In the genomic region with DNA sequence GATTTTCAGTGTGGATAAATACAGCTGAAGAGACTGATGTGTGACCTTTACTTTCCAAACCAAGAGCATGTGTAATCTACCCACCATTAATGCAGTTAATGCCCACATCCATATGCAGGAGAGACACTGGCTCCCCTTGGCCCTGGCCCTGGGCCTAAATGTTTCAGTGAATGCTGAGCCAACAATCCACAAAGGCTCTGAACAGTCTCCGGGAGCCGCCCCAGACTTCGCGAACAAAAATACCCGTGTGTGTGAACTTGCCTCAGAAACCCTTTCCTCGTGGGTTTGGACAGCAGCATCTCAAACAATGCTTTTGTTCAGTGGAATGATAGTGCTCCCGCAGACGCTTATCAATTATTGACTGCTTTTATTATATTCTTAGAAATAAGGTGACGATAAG, we compare ENCODE assay signal across 12 mouse cellular contexts.
A peak's percentile ranks its signal among the peaks of the same experiment; 100 is the strongest.
DNase-seq lines count a peak whose midpoint lies in the region; ATAC-seq and TF ChIP-seq lines count a peak whose summit lies in the region.
"Had no signal": no experiment of that assay in that cellular context is flagged by ENCODE, and none has a peak within 500 bp of the region (broad histone marks: within the 10 kb centered on the region; RNA-seq: fewer than 3 reads in every experiment).

No protein-coding gene starts in this region.

- WGBS in cerebellum, adult 2 months: 28% methylated on average over 9 of the region's 9 CpGs
- WGBS in forebrain, embryonic 12.5 days: 19% methylated on average over 9 of the region's 9 CpGs
- WGBS in limb, embryonic 13.5 days: 17% methylated on average over 9 of the region's 9 CpGs
- WGBS in kidney, embryonic 14.5 days: 60% methylated on average over 9 of the region's 9 CpGs

- H3K27ac ChIP-seq in cerebellum, adult 2 months (ENCODE audit: insufficient read depth, low read length): no peak overlapping the region
- H3K27ac ChIP-seq in forebrain, embryonic 12.5 days: peak overlapping the region; percentile 66
- H3K27ac ChIP-seq in limb, embryonic 13.5 days: no peak overlapping the region
- H3K27ac ChIP-seq in kidney, embryonic 14.5 days (ENCODE audit: low read depth, low read length): no peak overlapping the region
- H3K27ac ChIP-seq: limb, embryonic 15.5 days; macrophage had no signal

- no peak for TF ChIP-seq CTCF in cerebellum, adult 2 months (IDR thresholded peaks at IDR 0.05; ENCODE audit: borderline replicate concordance, insufficient read depth, low read depth, low read length)

- H3K4me3 ChIP-seq in cerebellum, adult 2 months (replicated peaks; ENCODE audit: insufficient read depth, low read depth, low read length): no peak overlapping the region
- no peak overlapping the region for H3K4me3 ChIP-seq in forebrain, embryonic 12.5 days (replicated peaks)
- no peak overlapping the region for H3K4me3 ChIP-seq in limb, embryonic 13.5 days
- H3K4me3 ChIP-seq in kidney, embryonic 14.5 days (ENCODE audit: low read length): no peak overlapping the region
- H3K4me3 ChIP-seq: limb, embryonic 15.5 days had no signal

- DNase-seq in cerebellum, postnatal 25 days: peak; percentile 8 to 18
- DNase-seq in cerebellum, adult 2 months: no peak
- peak; percentile 67 for DNase-seq in Muller cell, postnatal 12 days (ENCODE audit: inconsistent ontology term)
- DNase-seq in ovary, postnatal 10 days (ENCODE audit: low spot score): no peak
- DNase-seq: B cell, adult 2 months had no signal

- H3K4me1 ChIP-seq in cerebellum, adult 2 months (ENCODE audit: control insufficient read depth, insufficient read depth, low read length): peaks cover 3% of the 10 kb centered on the region
- H3K4me1 ChIP-seq in forebrain, embryonic 12.5 days: peaks cover 18% of the 10 kb centered on the region
- peaks cover 15% of the 10 kb centered on the region for H3K4me1 ChIP-seq in limb, embryonic 13.5 days
- no peaks in the 10 kb centered on the region for H3K4me1 ChIP-seq in kidney, embryonic 14.5 days (ENCODE audit: control insufficient read depth, insufficient read depth, low read length)

- H3K4me2 ChIP-seq in forebrain, embryonic 12.5 days: peak overlapping the region; percentile 36
- peak overlapping the region; percentile 46 for H3K4me2 ChIP-seq in limb, embryonic 13.5 days (replicated peaks)
- H3K4me2 ChIP-seq in kidney, embryonic 14.5 days (replicated peaks; ENCODE audit: low read depth, low read length): no peak overlapping the region

- TF ChIP-seq POLR2A in cerebellum, adult 2 months (IDR thresholded peaks at IDR 0.05; ENCODE audit: borderline replicate concordance, insufficient read depth, low read length): no peak

- H3K9me3 ChIP-seq in forebrain, embryonic 12.5 days: no peaks in the 10 kb centered on the region
- H3K9me3 ChIP-seq in limb, embryonic 13.5 days: no peaks in the 10 kb centered on the region
- H3K9me3 ChIP-seq in kidney, embryonic 14.5 days (ENCODE audit: control insufficient read depth, low read length): no peaks in the 10 kb centered on the region
- H3K9me3 ChIP-seq: limb, embryonic 15.5 days had no signal

- no peaks in the 10 kb centered on the region for H3K36me3 ChIP-seq in forebrain, embryonic 12.5 days (replicated peaks)
- H3K36me3 ChIP-seq in limb, embryonic 13.5 days: no peaks in the 10 kb centered on the region
- no peaks in the 10 kb centered on the region for H3K36me3 ChIP-seq in kidney, embryonic 14.5 days (ENCODE audit: control insufficient read depth, insufficient read depth, low read length)
- H3K36me3 ChIP-seq: limb, embryonic 15.5 days had no signal

- H3K27me3 ChIP-seq in cerebellum, adult 2 months (ENCODE audit: control insufficient read depth, insufficient read depth, low read length): no peaks in the 10 kb centered on the region; the same call in 1 of the 2 replicates
- H3K27me3 ChIP-seq in forebrain, embryonic 12.5 days: no peaks in the 10 kb centered on the region
- H3K27me3 ChIP-seq in limb, embryonic 13.5 days: no peaks in the 10 kb centered on the region
- no peaks in the 10 kb centered on the region for H3K27me3 ChIP-seq in kidney, embryonic 14.5 days (ENCODE audit: control insufficient read depth, insufficient read depth, low read length)
- H3K27me3 ChIP-seq: limb, embryonic 15.5 days had no signal

- peak; percentile 83 for ATAC-seq in forebrain, embryonic 12.5 days (ENCODE audit: low FRiP score)
- ATAC-seq in limb, embryonic 13.5 days (ENCODE audit: low FRiP score, low read depth): peak; percentile 61; the same call in 1 of the 2 replicates
- ATAC-seq in erythroid progenitor cell, adult 5-6 weeks (replicated peaks; ENCODE audit: low FRiP score, poor library complexity, severe bottlenecking): no peak
- no peak for ATAC-seq in kidney, embryonic 14.5 days (ENCODE audit: low FRiP score, low TSS enrichment)
- ATAC-seq: intestine, postnatal 0 days had no signal

- no peak overlapping the region for H3K9ac ChIP-seq in forebrain, embryonic 12.5 days
- no peak overlapping the region for H3K9ac ChIP-seq in limb, embryonic 13.5 days
- H3K9ac ChIP-seq in kidney, embryonic 14.5 days (ENCODE audit: low read depth, low read length): no peak overlapping the region
- H3K9ac ChIP-seq: limb, embryonic 15.5 days had no signal

Comparison
In these comparisons a context has a peak if more than half of its experiments do, and no peak if none do; other contexts are left out.
1. DNase-seq: peak in cerebellum, postnatal 25 days (2 of 2) and Muller cell, postnatal 12 days (single experiment); none in cerebellum, adult 2 months (0 of 2) and ovary, postnatal 10 days (single experiment).
2. ATAC-seq: peak in forebrain, embryonic 12.5 days (single experiment) and limb, embryonic 13.5 days (single experiment); none in erythroid progenitor cell, adult 5-6 weeks (single experiment) and kidney, embryonic 14.5 days (single experiment).